In the genomic region with DNA sequence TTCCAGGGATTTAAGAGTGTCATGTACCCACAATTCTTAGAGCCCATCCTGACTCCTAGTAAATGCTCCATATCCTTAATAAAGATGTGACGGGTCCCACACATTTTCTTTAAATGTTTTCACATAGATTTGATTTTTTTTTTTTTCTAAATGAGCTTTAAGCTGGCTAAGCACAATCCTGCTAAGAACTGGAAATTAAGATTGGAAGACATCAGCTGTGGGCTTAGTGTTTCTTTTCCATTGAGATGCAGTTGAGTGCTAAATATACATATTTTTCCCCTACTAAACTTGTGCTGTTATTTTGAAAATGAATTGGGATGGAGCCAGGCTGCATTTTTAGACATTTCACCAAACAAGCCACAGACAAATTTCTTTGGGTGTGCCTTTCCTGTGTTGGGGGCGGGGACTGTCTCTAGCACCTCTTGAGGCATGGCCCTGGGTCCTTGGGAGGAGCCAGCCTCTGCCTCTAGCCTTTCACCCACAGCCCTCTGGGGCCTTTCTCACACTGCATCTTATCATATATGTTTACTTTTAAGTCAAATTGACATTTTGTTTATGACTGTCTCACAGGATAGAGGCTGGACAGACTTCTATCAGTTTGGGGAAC, we compare ENCODE assay signal across 8 mouse cellular contexts. TPM values are rescaled to one million over a fixed set of nuclear protein-coding genes. Genes with fewer than 3 reads are reported as not detected.
DNase-seq lines count a peak whose midpoint lies in the region; ATAC-seq and TF ChIP-seq lines count a peak whose summit lies in the region.

No protein-coding gene starts in this region.

- H3K4me2 ChIP-seq in forebrain, embryonic 13.5 days = no peak overlapping the region

- H3K4me3 ChIP-seq in lung, adult 2 months (replicated peaks; ENCODE audit: extremely low read depth, low read depth, low read length) = no peak overlapping the region
- H3K4me3 ChIP-seq in forebrain, embryonic 13.5 days = no peak overlapping the region

- H3K9me3 ChIP-seq in forebrain, embryonic 13.5 days (replicated peaks) = no peaks in the 10 kb centered on the region

- no peaks in the 10 kb centered on the region; the same call in 1 of the 2 replicates for H3K36me3 ChIP-seq in forebrain, embryonic 13.5 days (ENCODE audit: poor library complexity, severe bottlenecking)

- no peak for TF ChIP-seq CTCF in lung, adult 2 months (IDR thresholded peaks at IDR 0.05; ENCODE audit: insufficient read depth, low read length)

- peaks cover 7% of the 10 kb centered on the region; the same call in 1 of the 2 replicates for H3K4me1 ChIP-seq in lung, adult 2 months (ENCODE audit: control insufficient read depth, insufficient read depth, low read length)
- peaks cover 65% of the 10 kb centered on the region for H3K4me1 ChIP-seq in forebrain, embryonic 13.5 days

- H3K27ac ChIP-seq in forebrain, embryonic 13.5 days = peak overlapping the region; percentile 6; the same call in 1 of the 2 replicates

- DNase-seq in lung, adult 18-20 months = peak; percentile 54 to 67
- no peak for DNase-seq in lung, adult 2 months
- DNase-seq in kidney, postnatal 14 days = peak; percentile 79
- DNase-seq in naive thymus-derived CD4-positive, alpha-beta T cell, adult 2 months (ENCODE audit: low read depth) = peak; percentile 67
- no peak for DNase-seq in adrenal gland, adult 2 months
- DNase-seq in urinary bladder, postnatal 25 days (ENCODE audit: low spot score) = no peak

- 41% methylated on average over 2 of the region's 2 CpGs for WGBS in lung, adult 2 months
- 83% methylated on average over 2 of the region's 2 CpGs for WGBS in forebrain, embryonic 13.5 days

- no peaks in the 10 kb centered on the region for H3K27me3 ChIP-seq in forebrain, embryonic 13.5 days

- H3K9ac ChIP-seq in forebrain, embryonic 13.5 days = no peak overlapping the region

- TF ChIP-seq POLR2A in lung, adult 2 months (IDR thresholded peaks at IDR 0.05; ENCODE audit: borderline replicate concordance, extremely low read depth, low read depth, low read length) = no peak

- no peak for ATAC-seq in forebrain, embryonic 13.5 days
- ATAC-seq in cerebellum, adult (ENCODE audit: insufficient number of reproducible peaks, low FRiP score, low TSS enrichment) = no peak

RNA-seq across cellular contexts. Expression of a gene that starts 36.6 kb away (rescaled TPM):
- polyA plus RNA-seq in lung, adult 2 months (2012; rRNA removed) = 80.4 and 115 TPM in 2 replicates
- 89.8 and 98.0 TPM in 2 replicates for polyA plus RNA-seq in forebrain, embryonic 13.5 days (2015; fragmentation: Nextera tagmentation; extraction: Ambion mirVana)
- 100 to 1,000 TPM in 1 of 2 experiments, 10 to 100 TPM in 1; 96.8 to 142 TPM for total RNA-seq in adrenal gland, adult 2 months (2021)
- polyA plus RNA-seq in adrenal gland, adult 2 months (2012; rRNA removed) = 155 and 228 TPM in 2 replicates

Comparison
In these comparisons a context has a peak if more than half of its experiments do, and no peak if none do; other contexts are left out.
1. DNase-seq: peak in lung, adult 18-20 months (2 of 2), kidney, postnatal 14 days (single experiment) and naive thymus-derived CD4-positive, alpha-beta T cell, adult 2 months (single experiment); none in lung, adult 2 months (single experiment), adrenal gland, adult 2 months (single experiment) and urinary bladder, postnatal 25 days (single experiment).